Mouse (Mus musculus): Measurements from ENCODE around the gene S100a11. TPM values are rescaled to one million over a fixed set of nuclear protein-coding genes. Genes with fewer than 3 reads are reported as not detected.

Gene S100a11
- polyA plus RNA-seq, 1 experiment = 1,972 TPM

- H3K36me3 ChIP-seq (ENCODE audit: control insufficient read depth, insufficient read depth) = peaks cover 12% of the 10 kb centered on the region
- H3ac ChIP-seq (ENCODE audit: control insufficient read depth, insufficient read length) = peak overlapping the region; percentile 48
- peak overlapping the region; percentile 88 for H3K4me3 ChIP-seq
- peak overlapping the region; percentile 99 for H3K4me2 ChIP-seq (ENCODE audit: low read depth)
- peaks cover 35% of the 10 kb centered on the region for H3K79me2 ChIP-seq (ENCODE audit: control insufficient read depth, insufficient read depth)
- TF ChIP-seq USF1 (IDR thresholded peaks at IDR 0.05; ENCODE audit: low read depth) (no peak), CEBPB (IDR thresholded peaks at IDR 0.05; ENCODE audit: insufficient read depth, poor library complexity, severe bottlenecking) (no peak), MYOD1 (IDR thresholded peaks at IDR 0.05; ENCODE audit: control insufficient read depth in 1 of 3, insufficient read length in 2 of 3, low read depth in 2 of 3) (no peak), E2F4 (IDR thresholded peaks at IDR 0.05; ENCODE audit: insufficient read depth) (no peak), SRF (IDR thresholded peaks at IDR 0.05; ENCODE audit: control insufficient read depth, insufficient read length, low read depth) (no peak), TCF12 (IDR thresholded peaks at IDR 0.05; ENCODE audit: insufficient read depth, poor library complexity, severe bottlenecking) (no peak), TCF3 (IDR thresholded peaks at IDR 0.05; ENCODE audit: insufficient read length, low read depth) (no peak), REST (IDR thresholded peaks at IDR 0.05; ENCODE audit: insufficient read depth, insufficient read length) (no peak), POLR2AphosphoS2 (IDR thresholded peaks at IDR 0.05; ENCODE audit: insufficient read length, low read depth) (no peak), POLR2A (IDR thresholded peaks at IDR 0.05; ENCODE audit: insufficient read length, low read depth) (no peak), MAX (IDR thresholded peaks at IDR 0.05; ENCODE audit: low read depth) (no peak), MYOG (IDR thresholded peaks at IDR 0.05; ENCODE audit: control insufficient read depth in 1 of 3, insufficient read depth in 1 of 3, insufficient read length in 2 of 3, low read depth in 2 of 3) (no peak)
- H3K27me3 ChIP-seq (ENCODE audit: control insufficient read depth, insufficient read depth, insufficient read length) = no peaks in the 10 kb centered on the region
These were observed 34.2 kb downstream of the S100a11 start for GRCm38 (mm10) chr3:93554379-93554980.

GRCm38 (mm10) chr3:93554981-93555877, 34.9 kb downstream of the S100a11 start, which contains the start of gene S100a10:
TSS of gene S100a10 (plus strand) at chr3:93555080.
- Histone ChIP-seq H3K4me3 (peak within 1 kb of the TSS; percentile 88), H3K4me2 (ENCODE audit: low read depth) (peak within 1 kb of the TSS; percentile 99), H3K79me2 (ENCODE audit: control insufficient read depth, insufficient read depth) (peaks cover 43% of the 10 kb centered on the region), H3ac (ENCODE audit: control insufficient read depth, insufficient read length) (peak within 1 kb of the TSS; percentile 48), H3K36me3 (ENCODE audit: control insufficient read depth, insufficient read depth) (peaks cover 20% of the 10 kb centered on the region), H3K27me3 (ENCODE audit: control insufficient read depth, insufficient read depth, insufficient read length) (no peaks in the 10 kb centered on the region)
- no peak for TF ChIP-seq MAX (IDR thresholded peaks at IDR 0.05; ENCODE audit: low read depth)
- TF ChIP-seq MYOG (IDR thresholded peaks at IDR 0.05; ENCODE audit: control insufficient read depth in 1 of 3, insufficient read depth in 1 of 3, insufficient read length in 2 of 3, low read depth in 2 of 3) = peak in 1 of 3 experiments; percentile 39
- peak; percentile 95 for TF ChIP-seq POLR2AphosphoS2 (IDR thresholded peaks at IDR 0.05; ENCODE audit: insufficient read length, low read depth)
- TF ChIP-seq TCF12 (IDR thresholded peaks at IDR 0.05; ENCODE audit: insufficient read depth, poor library complexity, severe bottlenecking) = no peak
- TF ChIP-seq SRF (IDR thresholded peaks at IDR 0.05; ENCODE audit: control insufficient read depth, insufficient read length, low read depth) = no peak
- TF ChIP-seq TCF3 (IDR thresholded peaks at IDR 0.05; ENCODE audit: insufficient read length, low read depth) = no peak
- TF ChIP-seq REST (IDR thresholded peaks at IDR 0.05; ENCODE audit: insufficient read depth, insufficient read length) = no peak
- TF ChIP-seq CEBPB (IDR thresholded peaks at IDR 0.05; ENCODE audit: insufficient read depth, poor library complexity, severe bottlenecking) = no peak
- TF ChIP-seq POLR2A (IDR thresholded peaks at IDR 0.05; ENCODE audit: insufficient read length, low read depth) = peak; percentile 97
- no peak for TF ChIP-seq USF1 (IDR thresholded peaks at IDR 0.05; ENCODE audit: low read depth)
- no peak for TF ChIP-seq E2F4 (IDR thresholded peaks at IDR 0.05; ENCODE audit: insufficient read depth)

GRCm38 (mm10) chr3:93555878-93556254, 35.6 kb downstream of the S100a11 start:
- peak overlapping the region; percentile 88 for H3K4me3 ChIP-seq
- H3K4me2 ChIP-seq (ENCODE audit: low read depth) = peak overlapping the region; percentile 96
- H3K79me2 ChIP-seq (ENCODE audit: control insufficient read depth, insufficient read depth) = peaks cover 49% of the 10 kb centered on the region
- H3ac ChIP-seq (ENCODE audit: control insufficient read depth, insufficient read length) = peak overlapping the region; percentile 48
- H3K27me3 ChIP-seq (ENCODE audit: control insufficient read depth, insufficient read depth, insufficient read length) = no peaks in the 10 kb centered on the region
- peaks cover 25% of the 10 kb centered on the region for H3K36me3 ChIP-seq (ENCODE audit: control insufficient read depth, insufficient read depth)
- TF ChIP-seq USF1 (IDR thresholded peaks at IDR 0.05; ENCODE audit: low read depth) (no peak), POLR2A (IDR thresholded peaks at IDR 0.05; ENCODE audit: insufficient read length, low read depth) (peak; percentile 24), POLR2AphosphoS2 (IDR thresholded peaks at IDR 0.05; ENCODE audit: insufficient read length, low read depth) (peak; percentile 64), MYOG (IDR thresholded peaks at IDR 0.05; ENCODE audit: control insufficient read depth in 1 of 3, insufficient read depth in 1 of 3, insufficient read length in 2 of 3, low read depth in 2 of 3) (peak in 1 of 3 experiments; percentile 55), CEBPB (IDR thresholded peaks at IDR 0.05; ENCODE audit: insufficient read depth, poor library complexity, severe bottlenecking) (no peak), TCF3 (IDR thresholded peaks at IDR 0.05; ENCODE audit: insufficient read length, low read depth) (no peak), MAX (IDR thresholded peaks at IDR 0.05; ENCODE audit: low read depth) (no peak), MYOD1 (IDR thresholded peaks at IDR 0.05; ENCODE audit: control insufficient read depth in 1 of 3, insufficient read length in 2 of 3, low read depth in 2 of 3) (peak in 1 of 3 experiments; percentile 22), TCF12 (IDR thresholded peaks at IDR 0.05; ENCODE audit: insufficient read depth, poor library complexity, severe bottlenecking) (no peak), E2F4 (IDR thresholded peaks at IDR 0.05; ENCODE audit: insufficient read depth) (no peak), SRF (IDR thresholded peaks at IDR 0.05; ENCODE audit: control insufficient read depth, insufficient read length, low read depth) (no peak), REST (IDR thresholded peaks at IDR 0.05; ENCODE audit: insufficient read depth, insufficient read length) (no peak)

GRCm38 (mm10) chr3:93556599-93556998, 36.3 kb downstream of the S100a11 start:
- Histone ChIP-seq H3K79me2 (ENCODE audit: control insufficient read depth, insufficient read depth) (peaks cover 56% of the 10 kb centered on the region), H3K4me2 (ENCODE audit: low read depth) (peak overlapping the region; percentile 96), H3K4me3 (peak overlapping the region; percentile 88), H3K27me3 (ENCODE audit: control insufficient read depth, insufficient read depth, insufficient read length) (no peaks in the 10 kb centered on the region), H3K36me3 (ENCODE audit: control insufficient read depth, insufficient read depth) (peaks cover 33% of the 10 kb centered on the region), H3ac (ENCODE audit: control insufficient read depth, insufficient read length) (no peak overlapping the region)
- TF ChIP-seq MYOD1 (IDR thresholded peaks at IDR 0.05; ENCODE audit: control insufficient read depth in 1 of 3, insufficient read length in 2 of 3, low read depth in 2 of 3) = no peak
- TF ChIP-seq MAX (IDR thresholded peaks at IDR 0.05; ENCODE audit: low read depth) = no peak
- no peak for TF ChIP-seq E2F4 (IDR thresholded peaks at IDR 0.05; ENCODE audit: insufficient read depth)
- no peak for TF ChIP-seq POLR2A (IDR thresholded peaks at IDR 0.05; ENCODE audit: insufficient read length, low read depth)
- no peak for TF ChIP-seq POLR2AphosphoS2 (IDR thresholded peaks at IDR 0.05; ENCODE audit: insufficient read length, low read depth)
- TF ChIP-seq REST (IDR thresholded peaks at IDR 0.05; ENCODE audit: insufficient read depth, insufficient read length) = no peak
- no peak for TF ChIP-seq CEBPB (IDR thresholded peaks at IDR 0.05; ENCODE audit: insufficient read depth, poor library complexity, severe bottlenecking)
- TF ChIP-seq TCF12 (IDR thresholded peaks at IDR 0.05; ENCODE audit: insufficient read depth, poor library complexity, severe bottlenecking) = no peak
- TF ChIP-seq SRF (IDR thresholded peaks at IDR 0.05; ENCODE audit: control insufficient read depth, insufficient read length, low read depth) = no peak
- TF ChIP-seq MYOG (IDR thresholded peaks at IDR 0.05; ENCODE audit: control insufficient read depth in 1 of 3, insufficient read depth in 1 of 3, insufficient read length in 2 of 3, low read depth in 2 of 3) = no peak
- TF ChIP-seq TCF3 (IDR thresholded peaks at IDR 0.05; ENCODE audit: insufficient read length, low read depth) = no peak
- no peak for TF ChIP-seq USF1 (IDR thresholded peaks at IDR 0.05; ENCODE audit: low read depth)

Measured in myocyte (in vitro differentiated cells).